Mouse (Mus musculus) yolk sac, embryonic 10.5 days (tissue): ENCODE data around the gene Defb20.

ENCODE experiments used
- DNase-seq: peaks from one replicate; pipeline ENCODE4 v3.0.0-alpha.2; 2017; ENCODE audit warnings: low spot score

Defb20 gene

DNA sequence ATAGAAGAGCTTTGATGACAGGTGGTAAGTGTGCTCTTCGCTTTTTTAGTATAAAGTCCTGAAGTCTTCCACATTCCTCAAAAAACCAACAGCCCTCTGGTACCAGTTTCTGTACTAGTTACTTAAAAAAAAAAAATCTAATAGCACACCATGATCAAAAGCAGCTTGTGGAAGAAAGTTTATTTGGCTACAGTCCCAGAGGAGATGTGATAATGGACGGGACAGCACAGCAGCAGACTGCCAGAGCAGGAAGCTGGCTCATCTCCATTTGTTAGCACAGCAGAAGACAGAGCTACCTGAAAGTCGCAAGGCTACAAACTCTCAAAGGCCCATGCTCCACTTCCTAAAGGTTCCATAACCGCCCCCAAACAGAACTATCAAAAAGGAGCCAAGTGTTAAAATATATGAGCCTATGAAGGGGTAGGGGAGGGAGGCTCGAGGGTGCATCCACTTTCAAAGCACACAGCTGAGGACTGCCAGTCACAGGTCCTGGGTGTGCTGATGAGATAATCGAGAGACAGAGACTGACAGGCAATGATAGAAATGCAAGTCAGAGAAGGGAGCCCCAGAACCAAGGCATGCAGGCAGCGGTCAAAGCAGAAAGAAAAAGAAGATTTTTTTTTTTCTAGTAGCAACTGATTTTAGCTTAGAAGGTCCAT is 23.5 kb downstream of the Defb20 start:
- DNase-seq, result no peak

DNA sequence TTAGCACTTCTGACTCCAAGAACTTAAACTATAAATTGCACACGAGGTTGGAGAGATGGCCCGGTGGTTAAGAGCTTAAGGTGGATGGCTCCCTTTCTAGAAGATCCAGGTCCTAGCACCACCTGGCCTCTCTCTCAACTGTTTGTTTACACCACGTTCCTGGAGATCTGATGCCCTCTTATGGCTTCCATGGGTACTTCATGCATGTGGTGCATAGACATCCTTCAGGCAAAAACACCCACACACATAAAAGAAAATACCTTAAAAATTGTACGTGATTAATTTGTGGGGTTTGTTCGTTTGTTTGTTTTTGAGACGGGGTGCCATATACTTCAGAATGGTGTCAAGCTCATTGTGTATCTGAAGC is 24.0 kb downstream of the Defb20 start:
- no peak for DNase-seq

DNA sequence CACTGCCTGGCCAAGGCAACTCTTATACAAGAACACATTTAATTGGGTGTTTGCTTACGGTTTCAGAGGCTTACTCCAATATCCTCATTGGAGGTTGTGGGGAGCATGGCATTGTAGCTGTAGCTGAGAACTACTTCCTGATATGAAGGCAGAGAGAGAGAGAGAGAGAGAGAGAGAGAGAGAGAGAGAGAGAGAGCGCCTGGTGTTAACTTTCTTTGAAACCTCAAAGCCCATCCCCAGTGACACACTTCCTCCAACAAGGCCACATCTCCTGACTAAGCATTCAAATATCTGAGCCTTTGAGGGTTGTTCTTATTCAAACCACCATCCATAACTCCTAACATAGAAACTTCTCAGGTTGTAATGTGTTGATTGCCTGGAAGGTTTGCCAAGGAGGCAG is 27.1 kb downstream of the Defb20 start:
- no peak for DNase-seq

DNA sequence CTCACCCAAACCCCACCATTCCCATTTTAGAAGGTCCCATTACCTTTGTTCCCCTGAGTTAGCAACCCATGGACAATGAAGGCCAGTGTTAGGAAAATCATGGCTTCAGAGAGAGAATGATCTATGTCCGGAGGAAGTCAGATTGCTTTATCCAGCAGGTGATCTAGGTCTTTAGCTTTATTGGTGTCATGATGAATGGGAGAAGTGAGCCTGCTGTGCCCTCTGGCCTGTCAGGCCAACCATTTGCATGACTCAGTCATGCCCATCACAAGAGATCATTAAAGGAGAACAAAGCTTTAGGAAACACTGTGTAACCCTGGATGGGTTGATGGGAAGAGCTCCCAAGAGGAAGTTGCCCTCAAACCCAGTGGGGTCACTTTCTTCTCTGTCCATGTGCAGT is 34.7 kb downstream of the Defb20 start, which contains the start of gene Defb26:
Gene Defb26 (minus strand): TSS at position 101 of the 400 bp plus-strand sequence.
- no peak for DNase-seq

DNA sequence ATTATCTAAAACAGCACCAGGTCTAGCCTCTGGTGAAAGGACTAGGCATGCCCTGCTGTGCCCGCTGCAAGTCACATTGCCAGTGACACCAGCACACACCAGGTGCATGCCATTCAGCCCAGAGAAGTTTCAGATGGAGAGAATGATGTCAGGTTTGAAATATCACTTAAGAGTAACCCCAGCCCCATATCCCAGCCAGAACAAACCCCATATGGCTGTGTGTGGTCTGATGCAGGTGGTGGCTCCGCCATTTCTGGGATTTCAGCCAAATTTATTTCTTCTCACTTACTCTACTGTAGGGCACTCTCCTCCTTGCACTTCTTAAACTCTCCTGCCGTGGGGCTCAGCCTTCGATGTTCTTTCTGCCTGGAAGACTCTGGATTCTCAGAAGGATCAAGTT is 39.2 kb downstream of the Defb20 start:
- DNase-seq, result no peak

DNA sequence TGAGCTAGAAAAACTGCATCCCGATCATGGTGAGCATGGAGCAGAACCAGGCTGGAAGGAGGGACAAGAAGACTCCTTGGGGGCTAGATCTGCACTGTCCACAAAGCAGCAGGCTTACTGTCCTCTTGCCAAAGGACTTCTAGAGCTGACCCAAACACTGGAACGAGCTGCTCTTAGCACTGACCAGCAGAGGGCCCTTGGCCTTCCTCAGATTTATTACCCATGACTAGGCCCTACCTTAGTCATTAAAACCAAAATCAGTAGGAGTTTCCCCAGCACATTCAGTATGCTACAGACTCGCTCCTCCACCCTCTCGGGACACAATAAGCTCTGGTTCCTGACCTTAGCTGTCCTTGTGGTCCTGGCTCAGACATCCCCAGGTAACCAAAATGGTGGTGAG is 41.1 kb downstream of the Defb20 start, which contains the start of gene Defb28:
Gene Defb28 (plus strand): TSS at position 275 of the 400 bp plus-strand sequence.
- no peak for DNase-seq
